Mouse (Mus musculus) erythroblast, embryonic 14.5 days (primary cell): ENCODE measurements around the gene Olfr1493-ps1.

Experiments used
- GATA1 ChIP-seq: IDR thresholded peaks from 2 replicates; pipeline ENCODE4 v1.6.1; 2012; ENCODE audit warnings: low read length, inconsistent platforms, mixed read lengths
- TAL1 ChIP-seq: IDR thresholded peaks from 3 replicates; pipeline ENCODE4 v1.6.1; 2012; ENCODE audit warnings: low read length, inconsistent platforms, mixed read lengths

- TF ChIP-seq TAL1 (no peak), GATA1 (no peak)
Observed at GRCm38 (mm10) chr19:13777578-13777977, 54.5 kb downstream of the Olfr1493-ps1 start, which contains the start of gene Olfr1496.
